Mouse (Mus musculus) c-Kit-positive CD71-negative TER-119-negative erythroid progenitor cells, embryonic 14.5 days (primary cell): ENCODE measurements around the gene Smyd3.

Experiments
- DNase-seq: peaks from one replicate; pipeline ENCODE4 v3.0.0-alpha.2; 2013; ENCODE audit warnings: low read depth

Smyd3 gene

GRCm38 (mm10) chr1:179289744-179290143 is 228.1 kb downstream of the Smyd3 start:
- DNase-seq = no peak

DNA sequence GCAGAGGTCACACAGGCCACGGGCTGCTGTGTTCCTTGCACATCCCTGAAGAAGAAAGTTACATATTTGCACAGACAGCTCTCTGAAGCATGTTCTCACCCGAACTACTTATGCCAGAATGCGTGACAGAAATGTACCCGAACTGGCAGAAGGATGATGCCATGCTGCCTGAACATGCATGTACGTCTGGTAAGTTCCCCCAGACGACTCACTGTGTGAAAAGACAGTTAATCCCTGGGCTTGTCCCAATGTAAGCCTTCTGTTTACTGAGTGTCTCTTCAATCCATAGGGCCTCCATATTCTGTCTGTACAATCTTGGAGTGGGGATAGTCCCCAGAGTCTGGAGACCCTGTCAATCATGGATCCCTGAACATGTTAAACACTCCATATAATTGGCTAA is 231.1 kb downstream of the Smyd3 start:
- no peak for DNase-seq

DNA sequence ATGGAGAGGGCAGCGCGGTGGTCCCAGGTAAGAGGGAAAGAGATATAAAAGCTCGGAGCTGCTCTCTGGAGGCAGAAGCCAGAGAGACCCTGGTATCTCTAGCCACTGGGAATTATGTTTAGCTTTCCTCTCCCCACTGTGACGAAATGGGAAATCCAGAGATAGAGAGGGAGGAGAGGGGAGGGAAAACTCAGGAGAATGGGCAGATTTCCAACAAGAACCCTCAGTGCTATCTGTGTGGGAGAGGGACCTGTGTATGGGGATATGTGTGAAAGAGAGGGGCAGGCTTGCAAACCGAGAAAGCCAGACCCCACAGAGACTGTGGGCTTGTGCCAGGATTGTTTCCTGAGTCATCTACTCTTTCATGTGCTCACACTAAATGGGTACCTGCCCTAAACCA is 235.0 kb downstream of the Smyd3 start:
- no peak for DNase-seq

DNA sequence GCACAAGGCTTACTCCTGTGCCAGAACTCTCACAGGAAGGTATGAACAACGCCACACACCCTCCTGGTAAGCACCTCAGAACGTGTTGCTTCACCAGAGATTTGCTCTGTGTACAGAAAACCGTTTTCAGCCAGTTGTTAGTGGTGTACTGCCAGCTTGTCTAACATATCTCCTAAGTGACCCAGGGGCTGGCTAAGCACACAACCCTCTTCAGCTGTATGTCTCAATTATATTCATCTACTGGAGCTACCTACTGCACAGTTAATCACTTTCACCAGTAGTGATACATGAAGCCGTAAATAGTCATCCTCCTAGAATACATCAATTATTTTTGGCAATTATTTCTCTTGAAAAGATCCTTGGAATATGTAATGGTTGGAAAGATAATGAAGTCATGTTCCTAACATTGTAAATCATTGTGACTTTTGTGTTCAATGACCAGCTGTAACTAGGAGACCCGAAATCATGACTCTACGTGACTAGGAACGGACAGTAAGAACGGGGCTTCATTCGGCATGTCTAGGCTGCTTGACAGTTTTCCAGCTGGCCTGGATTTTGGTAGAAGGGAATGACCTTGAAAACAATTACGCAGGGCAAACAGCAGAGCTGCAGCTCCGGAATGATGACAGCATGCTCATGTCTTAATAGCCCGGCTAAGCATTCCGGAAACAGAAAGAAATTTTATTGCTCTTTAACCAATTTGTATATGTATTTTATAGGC is 236.3 kb downstream of the Smyd3 start:
- DNase-seq = no peak

GRCm38 (mm10) chr1:179279116-179279515 is 238.7 kb downstream of the Smyd3 start:
- no peak for DNase-seq

DNA sequence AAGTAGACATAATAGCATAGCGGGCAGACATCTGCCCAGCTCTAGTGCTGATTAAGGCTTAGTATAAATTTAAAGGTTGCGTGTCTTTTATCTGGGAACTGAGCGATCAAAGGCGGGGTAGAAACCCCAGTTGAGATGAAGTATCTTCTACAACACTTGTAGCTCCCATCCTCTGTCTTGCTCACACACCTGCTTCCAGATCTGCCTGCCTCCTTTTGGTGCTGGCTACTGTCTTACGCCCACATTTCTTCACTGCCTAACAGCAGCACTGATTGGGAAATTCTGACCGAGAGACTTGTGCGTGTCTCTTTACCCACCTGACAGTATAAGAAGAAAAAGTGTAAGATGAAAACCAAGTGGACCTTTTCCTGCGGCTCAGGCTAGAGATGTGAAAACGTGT is 240.5 kb downstream of the Smyd3 start:
- DNase-seq = no peak

DNA sequence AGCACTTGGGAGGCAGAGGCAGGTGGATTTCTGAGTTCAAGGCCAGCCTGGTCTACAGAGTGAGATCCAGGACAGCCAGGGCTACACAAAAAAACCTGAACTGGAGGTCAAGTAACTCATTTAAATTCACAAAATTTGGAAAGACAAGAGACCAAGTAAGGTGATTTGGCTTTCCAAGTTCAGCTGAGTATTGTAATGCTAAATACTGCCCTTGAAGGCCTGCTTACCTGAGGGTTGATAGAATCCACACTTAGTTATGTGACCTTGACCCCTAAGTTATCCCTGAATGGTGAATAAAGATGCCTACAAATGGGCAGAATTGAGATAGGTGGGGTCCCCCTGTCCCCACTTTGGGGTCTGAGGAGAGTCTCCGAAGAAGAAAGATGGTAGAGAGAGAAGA is 241.0 kb downstream of the Smyd3 start:
- no peak for DNase-seq

DNA sequence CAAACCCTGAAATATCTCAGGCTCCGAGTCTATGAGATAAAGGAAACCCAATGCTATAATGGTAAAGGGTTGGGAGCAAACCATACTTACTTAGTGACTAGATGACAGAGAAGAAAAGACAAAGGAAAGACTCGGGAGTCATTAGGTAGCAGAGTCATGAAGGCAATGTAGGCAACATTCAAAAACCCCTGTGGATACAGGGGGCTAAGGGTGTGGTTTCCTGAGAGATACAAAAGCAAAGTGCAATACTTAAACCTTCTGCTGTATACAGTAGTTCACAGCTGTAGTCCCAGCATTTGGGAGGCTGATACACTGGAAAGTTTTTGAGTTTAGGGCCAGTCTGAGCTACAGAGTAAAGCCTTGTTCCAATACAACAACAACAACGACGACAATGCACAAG is 244.9 kb downstream of the Smyd3 start:
- DNase-seq = no peak

GRCm38 (mm10) chr1:179272351-179272750 is 245.5 kb downstream of the Smyd3 start:
- no peak for DNase-seq

GRCm38 (mm10) chr1:179266936-179267335 is 250.9 kb downstream of the Smyd3 start:
- no peak for DNase-seq

DNA sequence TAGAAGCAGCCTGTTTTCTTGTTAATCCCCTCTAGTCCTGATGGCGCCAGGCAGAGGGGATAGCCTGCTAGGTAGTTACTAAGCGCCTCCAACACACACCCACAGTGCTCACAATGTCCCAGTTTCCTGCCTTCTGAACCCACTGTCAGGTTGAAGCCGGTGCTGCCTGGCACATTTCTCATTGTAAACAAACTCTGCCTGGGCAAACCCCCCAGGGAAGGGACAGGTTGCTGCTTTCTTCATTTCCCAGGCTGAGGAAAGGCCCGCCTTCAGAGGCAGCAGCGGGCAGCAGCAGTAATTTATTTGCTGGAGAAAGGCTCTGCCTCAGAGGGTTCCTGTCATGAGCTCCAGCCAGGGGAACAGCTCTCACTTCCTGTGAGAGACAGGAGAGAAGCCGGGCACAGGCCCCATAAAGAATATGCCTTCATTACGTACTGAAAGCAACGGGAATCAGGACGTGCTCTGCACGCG is 256.3 kb downstream of the Smyd3 start:
- DNase-seq = no peak

DNA sequence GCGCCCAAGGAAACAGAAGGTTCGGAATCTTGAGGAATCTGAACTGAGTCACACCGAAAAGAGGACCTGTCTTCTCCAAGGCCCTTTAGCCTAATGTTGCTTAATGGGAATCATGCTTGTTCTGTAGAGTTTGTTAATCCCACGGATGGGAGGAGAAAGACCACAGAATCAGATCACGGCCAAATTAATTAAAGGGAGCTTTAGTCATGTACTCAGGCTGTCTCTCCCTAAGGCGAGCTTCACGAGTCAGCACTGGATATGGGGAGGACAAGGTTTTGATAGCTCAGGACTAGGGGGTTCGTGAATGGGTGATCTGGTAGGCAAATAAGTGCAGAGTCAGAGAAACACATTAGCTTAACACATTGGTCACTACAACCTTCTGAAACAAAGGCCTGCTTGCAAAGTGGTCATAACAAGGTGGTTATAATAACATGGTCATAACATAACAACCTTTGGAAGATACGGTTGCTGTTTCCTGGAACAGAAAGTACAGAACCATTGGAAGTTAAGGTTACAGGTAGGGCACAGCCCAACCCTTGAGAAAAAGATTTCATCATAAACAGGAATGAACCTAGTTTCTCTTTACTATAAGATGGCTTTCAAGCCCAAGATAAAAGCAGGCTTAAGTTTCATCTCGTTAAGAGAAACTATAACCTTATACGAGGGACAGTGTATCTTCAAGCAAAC is 261.9 kb downstream of the Smyd3 start:
- no peak for DNase-seq

DNA sequence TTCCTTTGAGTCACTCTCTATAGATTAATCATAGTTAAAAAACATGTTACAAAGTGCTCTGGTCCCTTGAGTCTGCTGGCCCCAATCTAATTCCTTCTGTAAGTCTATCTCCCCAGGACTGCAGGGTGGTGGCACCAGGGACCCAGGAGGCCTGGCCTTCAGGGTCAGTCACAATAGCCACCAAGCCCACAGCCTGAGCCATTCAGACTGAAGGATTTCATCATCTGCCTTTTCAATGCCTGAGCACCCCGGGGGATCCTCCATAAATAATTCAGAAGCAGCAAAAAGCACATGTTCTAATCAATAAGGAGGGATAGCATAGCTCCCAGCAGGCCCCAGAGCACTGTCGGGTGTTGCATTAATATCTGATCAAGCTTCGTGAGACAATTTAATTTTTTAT is 263.3 kb downstream of the Smyd3 start:
- no peak for DNase-seq

GRCm38 (mm10) chr1:179252611-179253010 is 265.2 kb downstream of the Smyd3 start:
- no peak for DNase-seq

GRCm38 (mm10) chr1:179250388-179250787 is 267.5 kb downstream of the Smyd3 start:
- no peak for DNase-seq

GRCm38 (mm10) chr1:179243554-179243953 is 274.3 kb downstream of the Smyd3 start:
- DNase-seq = no peak

- DNase-seq = no peak
Measured at GRCm38 (mm10) chr1:179240663-179241279, 277.1 kb downstream of the Smyd3 start.

- DNase-seq = no peak
Measured at GRCm38 (mm10) chr1:179238639-179239038, 279.2 kb downstream of the Smyd3 start.

DNA sequence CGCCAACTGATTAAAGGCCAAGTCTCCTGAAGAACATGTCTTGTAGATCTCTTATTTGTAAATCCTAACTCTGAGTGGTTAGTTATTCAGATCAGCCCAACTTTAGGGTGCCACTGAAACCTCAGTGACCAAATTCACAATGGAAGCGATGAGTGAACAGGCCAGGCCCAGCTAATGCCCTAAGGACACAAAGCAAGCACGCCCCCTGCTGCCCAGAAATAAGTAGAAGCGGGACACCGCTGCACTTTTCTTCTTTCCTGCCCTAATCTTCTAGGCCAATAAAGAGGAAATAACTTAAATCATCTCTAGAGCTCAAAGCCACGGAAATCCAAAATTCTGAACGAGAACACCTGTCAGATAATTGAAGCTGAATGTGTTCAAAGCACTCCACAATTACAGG is 279.9 kb downstream of the Smyd3 start:
- DNase-seq = peak; percentile 13

GRCm38 (mm10) chr1:179236217-179236840 is 281.5 kb downstream of the Smyd3 start:
- DNase-seq = no peak

DNA sequence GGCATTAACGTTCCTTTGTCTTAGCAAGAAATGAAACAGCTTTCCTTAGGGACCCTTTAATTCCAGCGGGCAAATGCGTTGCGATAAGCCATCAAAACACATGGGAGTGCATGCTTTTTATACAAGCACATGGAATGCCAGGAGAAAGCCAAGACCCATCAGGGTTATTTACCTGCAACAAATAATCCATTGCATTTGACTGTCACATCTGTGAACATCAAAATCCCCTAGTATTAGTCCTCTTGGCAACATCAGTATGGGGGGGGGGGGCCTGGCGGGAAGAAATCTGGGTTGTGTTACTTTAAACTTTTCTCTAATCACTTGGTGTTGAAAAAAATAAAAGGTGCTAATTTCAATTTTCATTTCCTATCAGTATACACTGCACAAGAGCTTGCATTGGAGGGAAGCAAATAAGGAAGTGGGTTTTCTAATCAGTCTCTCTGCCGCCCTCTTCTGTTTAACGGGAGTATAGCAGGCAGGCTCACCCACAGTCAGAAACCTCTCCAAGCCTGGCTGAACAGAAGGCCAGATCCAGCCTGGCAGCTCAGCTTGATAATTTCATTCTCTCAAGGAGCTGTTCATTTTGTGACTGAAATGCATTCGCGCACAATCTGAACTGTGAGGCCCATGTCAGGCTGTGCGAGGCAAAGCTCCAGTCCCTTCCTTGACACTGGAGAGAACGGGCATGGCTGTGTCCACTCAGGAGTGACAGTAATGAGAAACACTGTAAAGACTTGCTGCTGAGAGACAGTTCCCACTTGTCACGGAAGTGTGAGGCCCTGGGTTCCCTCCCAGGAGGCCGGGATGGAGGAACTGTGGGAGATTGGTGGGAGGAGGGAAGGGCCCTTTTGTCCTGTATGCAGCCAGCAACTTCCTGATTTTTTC is 285.8 kb downstream of the Smyd3 start:
- peak; percentile 53 for DNase-seq

DNA sequence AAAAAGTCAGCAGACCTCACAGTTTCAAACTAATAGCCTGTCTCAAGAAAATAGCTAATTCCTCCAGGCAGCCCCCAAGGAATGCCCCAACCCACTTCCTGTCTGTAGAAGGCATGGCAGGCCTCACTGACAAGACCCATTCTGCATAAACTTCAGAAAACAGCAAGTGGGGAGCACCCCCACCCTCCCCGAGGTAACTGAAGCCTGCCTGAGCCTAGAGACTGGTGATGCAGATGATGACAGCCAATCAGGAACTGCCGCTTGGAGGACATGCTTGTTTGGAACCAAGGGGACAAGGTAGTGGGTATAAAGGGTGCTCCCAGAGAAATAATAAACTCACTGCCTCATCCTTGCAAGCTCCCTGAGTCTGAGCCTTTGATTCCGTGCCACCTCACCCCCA is 288.3 kb downstream of the Smyd3 start:
- DNase-seq = no peak
